Mouse (Mus musculus): ENCODE results near the gene Dnaja4.
"Not testable (repeated sequence)": the region's sequence is repeated elsewhere in the genome, so short reads cannot be mapped to it uniquely, and the experiment has no call there.

The Dnaja4 gene

DNA sequence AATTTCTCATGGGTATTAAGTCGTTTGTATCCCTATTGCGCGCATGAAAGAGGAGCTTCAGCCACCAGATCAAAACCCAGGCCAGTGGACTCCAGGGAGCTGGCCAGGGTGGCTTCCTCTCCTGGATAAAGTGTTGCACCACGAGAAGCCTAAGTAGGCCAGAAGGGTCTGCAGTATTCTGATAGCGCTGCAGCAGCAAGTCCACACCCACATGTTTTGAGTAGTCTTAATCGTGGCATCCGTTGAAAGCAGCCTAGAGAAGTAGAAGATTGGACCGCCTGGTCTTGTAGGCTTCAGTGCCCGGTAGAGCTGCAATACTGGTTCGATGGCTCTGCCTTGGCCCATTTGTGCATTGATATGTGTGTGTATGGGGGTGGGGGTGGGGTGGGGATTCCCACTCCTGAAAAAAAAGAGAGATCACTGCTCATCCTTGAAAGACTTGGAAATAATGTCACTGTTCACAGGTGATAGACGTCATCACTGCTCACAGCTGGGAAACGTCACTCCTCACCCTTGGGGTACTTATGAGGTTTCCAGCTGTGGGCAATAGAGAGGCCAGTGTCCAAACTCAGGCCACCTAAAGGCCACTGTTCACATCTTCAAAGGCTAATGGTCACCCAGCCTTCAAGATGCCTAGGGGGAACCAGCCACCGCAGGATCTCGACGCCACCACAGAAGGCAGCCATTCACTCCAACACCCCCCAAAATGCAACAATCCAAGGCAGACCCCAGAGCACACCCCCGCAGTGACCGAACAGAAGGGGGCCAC is at the start of gene Dnaja4:
Dnaja4 (plus strand) TSS at position 556 of the 769 bp plus-strand sequence.
- no peak for DNase-seq (ENCODE audit: low read depth)

- peak; percentile 25 for DNase-seq (ENCODE audit: low read depth)
These were observed 49.3 kb upstream of the Dnaja4 start for GRCm38 (mm10) chr9:54649360-54649759.

GRCm38 (mm10) chr9:54652778-54653177 is 45.9 kb upstream of the Dnaja4 start:
- no peak for DNase-seq (ENCODE audit: low read depth)

- DNase-seq (ENCODE audit: low read depth) = no peak
These were observed 42.8 kb upstream of the Dnaja4 start for GRCm38 (mm10) chr9:54655846-54656245.

GRCm38 (mm10) chr9:54656402-54656801 is 42.3 kb upstream of the Dnaja4 start:
- DNase-seq (ENCODE audit: low read depth) = no peak

DNA sequence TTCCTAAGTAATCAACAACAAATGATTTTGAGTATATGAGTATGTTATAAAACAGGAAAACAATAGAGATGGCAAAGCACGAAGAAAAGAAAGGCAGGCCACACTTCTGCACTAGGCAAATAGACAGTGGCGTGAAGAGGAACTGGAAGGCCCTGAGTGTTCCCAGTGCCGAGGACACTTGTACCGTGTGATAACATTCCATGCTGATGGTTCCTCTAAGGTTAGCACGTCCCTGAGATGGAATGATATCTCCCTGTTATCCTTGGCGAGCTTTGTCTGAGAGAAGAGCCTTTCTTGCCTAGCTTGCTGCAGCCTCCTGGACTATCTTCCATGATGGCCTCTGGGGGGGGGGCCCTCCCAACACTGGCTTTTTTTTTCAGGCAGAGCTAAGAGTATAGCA is 39.9 kb upstream of the Dnaja4 start:
- DNase-seq (ENCODE audit: low read depth) = no peak

DNA sequence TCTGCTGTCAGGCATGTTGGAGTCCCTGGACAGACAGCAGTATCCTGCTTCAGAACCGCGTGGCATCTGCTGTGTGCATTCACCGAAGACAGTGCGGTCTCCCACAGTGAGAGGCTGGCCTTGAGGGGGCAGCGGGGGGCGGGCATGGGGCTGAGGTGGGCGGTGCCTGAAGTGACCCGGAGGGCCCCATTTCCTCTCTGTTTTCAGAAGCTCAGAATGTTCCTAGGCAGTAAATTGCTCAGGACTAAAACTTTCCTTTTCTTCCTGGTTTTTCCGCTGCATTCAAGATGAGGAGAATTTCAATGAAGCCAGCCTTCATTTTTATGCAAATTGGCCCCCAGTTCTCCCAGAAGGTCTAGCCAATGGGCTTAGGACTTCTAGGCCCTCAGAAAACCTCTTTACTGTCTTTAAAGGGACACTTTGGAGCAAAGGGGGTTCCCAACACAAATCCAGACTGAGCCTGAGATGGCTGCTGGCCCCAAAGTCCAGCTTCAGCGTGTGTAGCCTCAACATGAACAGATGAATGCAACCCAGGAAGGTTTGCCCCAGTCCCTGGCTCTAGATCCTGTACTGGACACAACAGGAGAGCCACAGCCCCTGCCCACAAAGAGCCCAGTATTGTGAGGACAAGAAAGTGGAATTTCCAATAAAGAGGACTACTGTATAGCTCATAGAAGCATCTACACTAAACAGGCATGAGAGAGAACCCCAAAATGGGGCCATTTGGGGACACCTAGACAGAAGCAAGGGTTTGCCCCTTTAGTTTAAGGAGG is 36.9 kb upstream of the Dnaja4 start, which contains the start of gene Acsbg1:
Acsbg1 (minus strand) TSS at position 266 of the 773 bp plus-strand sequence.
- no peak for DNase-seq (ENCODE audit: low read depth)

GRCm38 (mm10) chr9:54664358-54664757 is 34.3 kb upstream of the Dnaja4 start:
- no peak for DNase-seq (ENCODE audit: low read depth)

DNA sequence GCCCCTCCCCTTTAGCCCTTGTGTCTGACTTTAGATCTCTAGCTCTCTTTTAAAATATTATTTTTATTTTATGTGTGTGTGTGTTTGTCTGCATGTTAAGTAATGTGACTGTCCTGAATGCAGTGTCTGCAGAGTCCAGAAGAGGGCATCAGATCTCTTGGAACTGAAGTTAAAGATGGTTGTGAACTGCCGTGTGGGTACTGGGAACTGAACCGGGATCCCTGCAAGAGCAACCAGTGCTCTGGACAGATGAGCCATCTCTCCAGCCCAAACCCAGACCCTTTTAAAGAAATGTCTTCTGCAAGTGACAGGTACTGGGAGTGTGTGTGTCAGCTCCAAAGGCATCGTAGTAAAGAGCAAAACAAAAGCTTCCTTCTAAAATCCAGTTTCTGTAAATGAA is 32.6 kb upstream of the Dnaja4 start:
- DNase-seq (ENCODE audit: low read depth) = no peak

DNA sequence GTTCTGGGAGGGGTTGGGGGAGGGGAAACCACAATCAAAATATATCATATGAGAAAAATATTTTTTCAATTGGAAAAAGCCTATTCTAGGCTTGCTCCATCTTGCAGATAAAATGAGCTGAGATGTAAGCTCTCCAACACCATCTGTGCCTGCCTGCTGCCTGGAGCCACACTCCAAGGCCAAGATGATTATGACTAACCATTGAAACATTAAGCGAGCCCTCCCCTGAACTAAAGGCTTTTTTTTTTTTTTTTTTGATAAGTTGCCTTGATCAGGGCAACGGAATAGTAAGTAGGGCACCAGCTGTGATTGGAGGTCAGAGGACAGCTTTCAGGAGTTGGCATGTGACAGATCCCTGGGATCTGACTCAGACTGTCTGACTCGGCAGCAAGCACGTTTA is 30.2 kb upstream of the Dnaja4 start:
- DNase-seq (ENCODE audit: low read depth) = no peak

DNA sequence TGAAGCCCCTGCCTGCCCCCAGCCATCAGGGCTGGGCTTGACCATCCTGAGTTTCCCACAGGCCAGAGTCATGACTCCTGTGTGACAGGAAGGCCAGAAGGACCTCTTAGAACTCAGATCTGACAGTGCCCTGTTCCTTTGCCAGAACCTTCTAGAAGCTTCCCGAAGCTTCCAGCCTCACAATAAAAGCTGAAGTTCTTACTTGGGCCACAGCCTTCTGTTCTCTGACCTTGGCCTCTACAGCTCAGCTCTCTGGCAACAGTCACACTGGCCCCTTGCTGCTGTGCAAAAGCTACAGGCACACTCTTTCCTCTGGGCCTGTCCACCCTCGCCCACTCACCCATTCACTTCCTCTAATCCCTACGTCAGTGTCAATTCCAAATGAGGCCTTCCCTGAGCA is 26.7 kb upstream of the Dnaja4 start:
- DNase-seq (ENCODE audit: low read depth) = no peak

GRCm38 (mm10) chr9:54673887-54674286 is 24.8 kb upstream of the Dnaja4 start:
- no peak for DNase-seq (ENCODE audit: low read depth)

- peak; percentile 64 for DNase-seq (ENCODE audit: low read depth)
These were observed 22.1 kb upstream of the Dnaja4 start for GRCm38 (mm10) chr9:54676531-54676986.

- no peak for DNase-seq (ENCODE audit: low read depth)
These were observed 15.8 kb upstream of the Dnaja4 start for GRCm38 (mm10) chr9:54682846-54683245.

GRCm38 (mm10) chr9:54683814-54684605 is 14.7 kb upstream of the Dnaja4 start:
- no peak for DNase-seq (ENCODE audit: low read depth)

DNA sequence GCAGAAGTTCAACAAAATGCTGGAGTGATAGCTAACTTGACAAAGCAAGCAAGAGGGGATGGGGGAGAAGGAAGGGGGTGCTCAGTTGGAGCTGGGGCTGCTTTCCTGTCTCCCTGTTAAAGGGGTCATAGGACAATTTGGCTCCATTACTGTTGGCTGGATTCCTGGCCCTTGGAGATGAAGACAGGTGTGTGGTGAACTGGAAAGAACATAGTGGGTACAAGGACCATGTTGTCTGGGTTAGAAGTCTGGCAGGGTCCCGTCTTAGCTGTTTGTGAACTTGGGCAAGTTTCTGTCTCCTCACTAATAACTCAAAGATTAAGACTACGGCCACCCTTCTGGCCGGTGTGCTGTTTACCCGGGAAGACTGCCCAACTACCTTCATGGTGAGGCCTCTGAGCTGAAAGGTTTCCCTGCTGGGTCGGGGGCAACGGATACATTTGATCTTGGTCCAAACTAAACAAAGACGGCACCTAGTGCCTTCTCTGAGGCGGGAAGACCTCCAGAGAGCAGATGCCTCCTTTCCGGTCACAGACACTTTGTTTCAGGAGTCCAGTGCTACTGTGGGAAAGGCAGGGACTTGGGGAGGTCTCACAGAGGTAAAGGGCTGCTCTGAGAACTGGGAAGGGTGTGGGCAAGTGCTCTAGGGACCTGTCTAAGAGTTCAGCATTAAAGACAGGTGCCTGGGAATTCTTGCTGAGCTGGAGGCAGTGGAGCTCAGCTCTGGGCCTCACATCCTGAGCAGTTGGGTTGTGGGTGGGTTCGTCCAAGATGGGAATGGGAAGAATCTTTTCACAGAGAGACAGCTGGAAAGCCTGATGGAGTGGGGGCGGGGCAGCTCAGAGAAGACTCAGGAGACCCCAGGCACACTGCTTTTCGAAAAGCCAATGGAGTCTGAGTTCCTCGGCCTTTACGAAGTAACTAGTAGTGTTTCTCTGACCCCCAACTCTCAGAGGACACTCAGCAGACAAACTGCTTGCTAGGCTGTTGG is 11.1 kb upstream of the Dnaja4 start:
- no peak for DNase-seq (ENCODE audit: low read depth)

DNA sequence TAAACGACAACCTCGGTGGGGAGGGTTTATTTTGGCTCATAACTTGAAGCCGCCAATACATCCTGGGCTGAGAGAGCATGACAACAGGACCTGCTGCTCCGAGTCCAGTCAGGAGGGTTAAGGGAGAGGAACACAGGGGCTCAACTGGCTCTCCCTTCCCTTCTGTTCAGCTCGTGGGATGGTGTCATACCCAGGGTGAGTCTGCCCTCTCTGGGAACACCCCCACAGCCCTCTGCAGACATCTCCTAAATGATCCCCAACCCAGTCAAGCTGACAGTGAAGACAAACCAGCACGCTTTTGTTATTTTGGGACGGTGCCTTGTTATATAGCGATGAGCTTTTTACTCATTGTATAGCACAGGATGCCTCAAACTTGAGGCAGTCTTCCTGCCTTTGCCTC is 9.2 kb upstream of the Dnaja4 start:
- DNase-seq (ENCODE audit: low read depth) = no peak

- DNase-seq (ENCODE audit: low read depth) = not testable (repeated sequence)
These were observed 8.0 kb upstream of the Dnaja4 start for GRCm38 (mm10) chr9:54690697-54691096.

- DNase-seq (ENCODE audit: low read depth) = not testable (repeated sequence)
These were observed 7.3 kb upstream of the Dnaja4 start for GRCm38 (mm10) chr9:54691241-54691805.

- DNase-seq (ENCODE audit: low read depth) = no peak
These were observed 343 bp downstream of the Dnaja4 start for GRCm38 (mm10) chr9:54699087-54699344.

Data from 416B (cell line).